Mouse (Mus musculus) liver, embryonic 15.5 days (tissue): ENCODE measurements around the gene Snap25. TPM values are rescaled to one million over a fixed set of nuclear protein-coding genes. Genes with fewer than 3 reads are reported as not detected.

ENCODE experiments used
- ATAC-seq: fragments of 200-750 bp; cut with Nextera tagmentation; 2 replicates; pipeline ENCODE4 v1.8.0; 2017; ENCODE audit warnings: moderate number of reproducible peaks, mild to moderate bottlenecking, moderate library complexity; ENCODE audit not compliant: insufficient read depth
- H3K27ac ChIP-seq: fragments of 300-500 bp; sonication (generic); replicated peaks from 2 replicates; pipeline ENCODE4 v1.5.1; 2015; ENCODE audit warnings: mild to moderate bottlenecking, inconsistent platforms
- H3K27me3 ChIP-seq: fragments of 300-500 bp; sonication (generic); 2 replicates; pipeline ENCODE4 v1.6.1; 2015; ENCODE audit warnings: mild to moderate bottlenecking, inconsistent platforms
- H3K36me3 ChIP-seq: fragments of 300-500 bp; sonication (generic); replicated peaks from 2 replicates; pipeline ENCODE4 v1.6.1; 2015; ENCODE audit warnings: moderate library complexity, mild to moderate bottlenecking, inconsistent platforms
- H3K4me1 ChIP-seq: fragments of 300-500 bp; sonication (generic); replicated peaks from 2 replicates; pipeline ENCODE4 v1.6.1; 2015; ENCODE audit warnings: inconsistent platforms
- H3K4me2 ChIP-seq: fragments of 300-500 bp; sonication (generic); 2 replicates; pipeline ENCODE4 v1.6.1; 2015; ENCODE audit warnings: moderate library complexity, mild to moderate bottlenecking, inconsistent platforms
- H3K4me3 ChIP-seq: fragments of 300-500 bp; sonication (generic); replicated peaks from 2 replicates; pipeline ENCODE4 v1.5.1; 2015; ENCODE audit warnings: mild to moderate bottlenecking, inconsistent platforms
- H3K9ac ChIP-seq: fragments of 300-500 bp; sonication (generic); 2 replicates; pipeline ENCODE4 v1.6.1; 2015; ENCODE audit warnings: moderate library complexity, mild to moderate bottlenecking, inconsistent platforms
- H3K9me3 ChIP-seq: fragments of 300-500 bp; sonication (generic); replicated peaks from 2 replicates; pipeline ENCODE4 v1.6.1; 2016; ENCODE audit warnings: inconsistent platforms
- WGBS: fragments of 180-500 bp; shearing (Covaris S2); methylation state at CpG from one replicate; pipeline ENCODE4 v1.1.7; 2015; ENCODE audit warnings: mixed read lengths; ENCODE audit not compliant: insufficient replicate concordance; 5-methylcytosine and 5-hydroxymethylcytosine counted together
- polyA plus RNA-seq: library from polyadenylated mRNA; unstranded; fragments of >200 nt; fragmentation: Nextera tagmentation; extraction: Ambion mirVana; gene quantifications from 2 replicates; pipeline ENCODE4 v1.2.1, GENCODE M21; 2015

Snap25 gene
- polyA plus RNA-seq, 1 experiment from 2014 or later = 0.07 TPM

DNA sequence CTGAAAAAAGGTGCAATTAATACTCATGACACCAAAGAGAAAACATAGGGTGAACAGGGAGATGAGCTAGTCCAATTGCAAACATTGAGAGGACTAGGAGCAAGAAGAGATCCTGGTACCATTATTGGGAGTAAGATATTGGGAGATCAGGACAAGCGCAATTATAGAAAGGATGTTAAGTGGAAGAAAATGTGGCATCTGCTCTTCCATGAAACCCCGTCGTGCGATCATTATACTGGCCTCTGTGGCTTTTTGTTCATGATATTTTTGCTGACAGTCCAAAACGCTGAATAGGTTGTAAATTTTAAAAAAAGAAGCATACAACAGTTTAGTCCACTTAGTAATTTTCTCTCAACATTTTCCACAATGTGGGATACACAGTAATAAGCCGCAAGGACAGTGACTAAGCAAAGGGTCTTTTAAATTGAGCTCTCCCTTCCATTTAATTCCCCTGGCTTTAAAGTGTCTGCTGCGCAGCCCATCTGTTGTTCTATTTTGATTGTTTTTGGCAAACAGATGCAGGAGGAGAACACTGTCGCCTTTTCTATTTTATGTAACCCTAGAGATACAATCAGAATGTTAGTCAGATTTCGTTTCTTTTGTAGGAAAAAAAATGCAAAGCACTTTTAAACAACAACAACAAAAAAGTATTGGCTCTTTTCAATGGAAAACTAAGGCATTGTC lies 103.6 kb downstream of the Snap25 start:
- H3K27me3 ChIP-seq = no peaks in the 10 kb centered on the region
- H3K4me2 ChIP-seq = no peak overlapping the region
- H3K36me3 ChIP-seq = no peaks in the 10 kb centered on the region
- no peak overlapping the region for H3K9ac ChIP-seq
- H3K9me3 ChIP-seq = no peaks in the 10 kb centered on the region
- H3K27ac ChIP-seq = no peak overlapping the region
- no peak overlapping the region for H3K4me3 ChIP-seq
- no peak for ATAC-seq
- H3K4me1 ChIP-seq = no peaks in the 10 kb centered on the region
- 74% methylated on average over 9 of the region's 9 CpGs for WGBS

DNA sequence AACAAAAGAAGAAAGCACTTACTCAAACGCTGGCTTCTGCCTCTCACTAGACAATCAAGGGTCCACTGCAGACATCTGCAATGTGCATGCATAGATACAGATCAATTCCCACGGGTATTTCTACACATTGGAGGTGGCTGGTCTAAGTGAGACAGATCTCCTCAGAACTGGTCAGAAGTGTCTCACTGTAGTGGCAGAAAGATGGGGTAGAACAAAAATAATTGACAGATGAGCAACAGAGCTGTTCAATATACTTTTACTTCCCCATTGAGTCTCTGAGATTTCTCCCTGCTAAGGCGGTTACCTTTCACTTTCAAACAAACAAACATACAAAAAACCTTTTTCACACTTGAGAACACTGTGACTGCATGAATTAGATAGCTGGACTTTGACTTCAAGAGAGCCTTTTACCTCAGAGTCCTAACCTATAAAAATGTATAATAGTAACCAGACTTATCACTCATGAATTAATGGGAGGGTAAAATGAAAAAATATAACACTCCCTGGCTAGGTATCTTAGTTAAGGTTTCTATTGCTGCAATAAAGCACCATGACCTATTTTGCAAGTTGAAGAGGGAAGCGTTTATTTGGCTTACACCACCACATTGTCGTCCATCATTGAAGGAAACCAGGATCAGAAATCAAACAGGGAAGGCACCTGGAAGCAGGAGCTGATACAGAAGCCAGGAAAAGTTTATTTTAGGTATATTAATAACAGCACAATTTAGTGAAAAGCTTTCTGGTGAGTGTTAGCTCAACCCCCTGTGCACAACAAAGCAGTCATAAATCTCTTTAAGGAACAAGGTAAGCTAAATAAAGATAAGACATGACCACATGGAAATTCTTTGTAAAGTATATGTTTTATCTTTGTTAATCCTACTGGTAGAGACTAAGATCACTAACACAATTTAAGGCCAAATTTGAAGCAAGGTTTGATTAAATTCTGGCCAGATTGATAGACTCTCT lies 110.8 kb downstream of the Snap25 start:
- no peaks in the 10 kb centered on the region for H3K4me1 ChIP-seq
- ATAC-seq = no peak
- 31% methylated on average over 5 of the region's 5 CpGs for WGBS

DNA sequence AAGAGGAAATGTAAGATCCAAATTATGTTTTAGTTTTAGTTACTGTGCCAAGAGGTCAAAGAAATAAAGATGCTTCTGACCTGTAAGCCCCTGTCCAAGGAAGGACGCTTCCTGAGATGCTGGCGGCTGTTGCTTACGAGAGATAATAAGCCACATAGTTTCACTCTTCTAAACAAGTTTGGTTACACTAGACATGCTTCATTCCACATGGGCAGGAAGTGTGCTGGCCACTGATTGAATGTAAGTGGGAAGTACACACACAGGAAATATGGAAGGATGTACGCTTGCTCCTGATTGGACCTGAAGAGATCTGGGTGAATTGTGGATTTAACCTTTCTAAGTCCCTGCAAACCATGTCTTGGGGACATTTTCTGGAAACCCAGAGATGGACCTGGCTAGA lies 114.4 kb downstream of the Snap25 start:
- Histone ChIP-seq H3K9ac (no peak overlapping the region), H3K9me3 (no peaks in the 10 kb centered on the region), H3K4me2 (no peak overlapping the region), H3K4me1 (no peaks in the 10 kb centered on the region), H3K27ac (no peak overlapping the region), H3K27me3 (no peaks in the 10 kb centered on the region), H3K4me3 (no peak overlapping the region), H3K36me3 (no peaks in the 10 kb centered on the region)
- WGBS = 21% methylated on average over 4 of the region's 4 CpGs
- no peak for ATAC-seq

More for the DNA sequence above, 110.8 kb downstream of the Snap25 start:
- no peaks in the 10 kb centered on the region for H3K27me3 ChIP-seq
- H3K9me3 ChIP-seq = no peaks in the 10 kb centered on the region
- H3K4me3 ChIP-seq = no peak overlapping the region
- H3K27ac ChIP-seq = no peak overlapping the region
- no peaks in the 10 kb centered on the region for H3K36me3 ChIP-seq
- no peak overlapping the region for H3K9ac ChIP-seq
- no peak overlapping the region for H3K4me2 ChIP-seq

Other genes starting within 250 kb of the Snap25 start
- not detected in 2 replicates for gene Ankef1, start 211.5 kb upstream of the Snap25 start, polyA plus RNA-seq
- 19.4 and 22.5 TPM in 2 replicates for gene AL731706.2, start 172.2 kb downstream of the Snap25 start, polyA plus RNA-seq
- gene Slx4ip, start 177.8 kb downstream of the Snap25 start, polyA plus RNA-seq = 2.2 and 2.6 TPM in 2 replicates
- gene AL731706.1, start 177.9 kb downstream of the Snap25 start, polyA plus RNA-seq = 9.3 and 13.3 TPM in 2 replicates
- 3.6 and 4.6 TPM in 2 replicates for gene Mkks, start 177.9 kb downstream of the Snap25 start, polyA plus RNA-seq